Mouse (Mus musculus) intestine, embryonic 15.5 days (tissue): ENCODE measurements at regions not wholly inside any gene's neighbourhood (a gene's known extent, or its start where the extent isn't known, plus 50 kb on each side); places are given as distances from the start of the nearest gene placed in this dataset.

Experiments used
- ATAC-seq: fragments of 200-750 bp; cut with Nextera tagmentation; 2 replicates; pipeline ENCODE4 v1.8.0; 2017; ENCODE audit warnings: moderate TSS enrichment, moderate library complexity
- H3K27ac ChIP-seq: fragments of 300-500 bp; sonication (generic); 2 replicates; pipeline ENCODE4 v1.5.1; 2015; ENCODE audit warnings: mild to moderate bottlenecking, inconsistent platforms
- H3K27me3 ChIP-seq: fragments of 300-500 bp; sonication (generic); replicated peaks from 2 replicates; pipeline ENCODE4 v1.6.1; 2015; ENCODE audit warnings: inconsistent platforms
- H3K36me3 ChIP-seq: fragments of 300-500 bp; sonication (generic); 2 replicates; pipeline ENCODE4 v1.6.1; 2015; ENCODE audit warnings: inconsistent platforms
- H3K4me1 ChIP-seq: fragments of 300-500 bp; sonication (generic); replicated peaks from 2 replicates; pipeline ENCODE4 v1.6.1; 2015; ENCODE audit warnings: inconsistent platforms
- H3K4me2 ChIP-seq: fragments of 300-500 bp; sonication (generic); replicated peaks from 2 replicates; pipeline ENCODE4 v1.6.1; 2015; ENCODE audit warnings: mild to moderate bottlenecking, inconsistent platforms
- H3K4me3 ChIP-seq: fragments of 300-500 bp; sonication (generic); replicated peaks from 2 replicates; pipeline ENCODE4 v1.5.1; 2015; ENCODE audit warnings: inconsistent platforms
- H3K9ac ChIP-seq: fragments of 300-500 bp; sonication (generic); 2 replicates; pipeline ENCODE4 v1.6.1; 2015; ENCODE audit warnings: inconsistent platforms
- H3K9me3 ChIP-seq: fragments of 300-500 bp; sonication (generic); 2 replicates; pipeline ENCODE4 v1.6.1; 2016; ENCODE audit warnings: inconsistent platforms
- WGBS: fragments of 180-500 bp; shearing (Covaris S2); methylation state at CpG from one replicate; pipeline ENCODE4 v1.1.7; 2015; 5-methylcytosine and 5-hydroxymethylcytosine counted together

DNA sequence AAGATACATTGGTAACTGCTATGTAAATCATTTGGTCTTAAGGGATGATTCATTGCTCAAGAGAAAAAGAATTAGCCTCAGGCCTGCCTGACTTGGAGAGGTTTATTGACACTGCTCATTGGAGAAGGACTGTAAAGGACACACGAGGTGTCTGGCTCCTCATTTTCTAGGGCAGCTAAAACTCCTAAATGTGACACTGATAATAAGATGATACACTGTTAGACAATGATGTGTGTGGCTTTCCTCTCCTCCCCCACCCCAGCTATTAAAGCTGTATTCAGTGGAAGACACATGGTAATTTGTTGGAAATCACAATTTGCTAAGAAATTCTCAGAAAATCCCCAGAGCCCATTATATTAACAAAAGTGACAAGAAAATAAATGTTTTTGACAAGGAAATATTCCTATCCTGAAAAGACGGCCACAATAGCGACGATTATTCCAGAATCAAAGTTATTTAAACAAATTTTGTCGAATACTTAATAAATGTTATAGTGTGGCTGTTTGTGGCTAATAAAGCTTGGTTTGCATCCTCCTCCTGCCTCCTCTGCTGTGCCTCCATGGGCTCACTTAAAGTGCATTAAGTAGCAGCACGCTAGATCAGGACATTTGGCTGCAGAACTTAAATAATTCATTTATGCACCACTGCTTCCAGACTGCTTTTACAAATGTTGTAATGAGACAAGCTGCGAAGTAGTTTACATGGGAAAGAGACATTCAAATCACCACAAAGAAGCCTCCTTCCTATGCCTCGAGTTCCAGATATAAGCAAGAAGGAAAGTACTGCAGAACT, 360.0 kb upstream of the Etaa1 start:
- Histone ChIP-seq H3K4me2 (no peak overlapping the region), H3K4me1 (no peaks in the 10 kb centered on the region), H3K9me3 (no peaks in the 10 kb centered on the region), H3K27me3 (no peaks in the 10 kb centered on the region), H3K36me3 (no peaks in the 10 kb centered on the region), H3K4me3 (no peak overlapping the region), H3K27ac (no peak overlapping the region), H3K9ac (no peak overlapping the region)
- no peak for ATAC-seq
- 52% methylated on average over 8 of the region's 8 CpGs for WGBS

- 39% methylated on average over 2 of the region's 2 CpGs for WGBS
- ATAC-seq, result peak; percentile 59
- H3K27ac ChIP-seq, result 0 out of 2 replicates have a peak overlapping the region, but pooled peaks have one; percentile 48
These were observed 342.8 kb upstream of the Etaa1 start for GRCm38 (mm10) chr11:18296194-18297125.

GRCm38 (mm10) chr11:18278585-18279136, 325.0 kb upstream of the Etaa1 start:
- Histone ChIP-seq H3K4me2 (no peak overlapping the region), H3K4me3 (no peak overlapping the region), H3K27ac (no peak overlapping the region), H3K36me3 (no peaks in the 10 kb centered on the region), H3K9me3 (no peaks in the 10 kb centered on the region), H3K9ac (no peak overlapping the region), H3K27me3 (no peaks in the 10 kb centered on the region), H3K4me1 (no peaks in the 10 kb centered on the region)
- peak; percentile 84 for ATAC-seq
- 46% methylated on average over 2 of the region's 2 CpGs for WGBS

More at GRCm38 (mm10) chr11:18296194-18297125, 342.8 kb upstream of the Etaa1 start:
- Histone ChIP-seq H3K9me3 (no peaks in the 10 kb centered on the region), H3K27me3 (no peaks in the 10 kb centered on the region), H3K4me2 (no peak overlapping the region), H3K9ac (no peak overlapping the region), H3K4me1 (no peaks in the 10 kb centered on the region), H3K4me3 (no peak overlapping the region), H3K36me3 (no peaks in the 10 kb centered on the region)

DNA sequence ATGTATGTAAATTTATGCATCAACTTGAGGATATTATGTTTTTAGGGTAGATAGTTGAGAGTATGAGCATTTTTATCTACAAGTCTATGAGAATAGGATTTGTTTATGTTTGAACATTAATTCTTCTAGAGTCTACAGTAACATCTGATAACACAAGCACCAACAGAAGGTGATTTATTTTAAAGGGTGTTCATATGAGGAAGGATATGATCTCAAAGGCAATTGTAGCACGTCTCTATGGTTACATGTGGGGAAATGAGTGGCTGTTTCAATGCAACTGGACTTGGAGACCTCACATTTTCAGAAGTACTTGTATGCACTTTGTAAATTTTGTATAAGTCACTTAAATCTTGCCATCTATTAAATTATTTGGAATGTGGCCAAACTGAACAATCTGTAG, 318.7 kb upstream of the Etaa1 start:
- Histone ChIP-seq H3K27ac (no peak overlapping the region), H3K9me3 (no peaks in the 10 kb centered on the region)
- WGBS, result 54% methylated on average over 1 of the region's 1 CpGs

DNA sequence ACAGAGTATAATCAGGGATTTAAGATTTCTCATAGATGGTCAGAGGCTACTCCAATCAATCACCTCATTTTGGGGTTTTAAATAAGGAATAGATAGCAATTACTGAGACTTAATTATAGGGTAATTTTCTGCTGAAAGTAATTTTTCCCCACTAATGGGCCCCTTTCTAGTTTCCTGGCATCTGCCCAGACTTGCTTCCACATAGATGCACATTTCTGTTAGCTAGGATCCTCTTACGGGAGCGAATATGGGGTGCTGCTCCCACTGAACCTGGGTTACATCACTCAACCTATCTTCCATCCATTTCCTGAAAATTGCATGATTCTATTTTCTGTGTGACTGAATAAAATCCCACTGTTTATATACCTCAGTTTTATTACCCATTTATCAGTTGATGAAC, 312.5 kb upstream of the Etaa1 start:
- 91% methylated on average over 2 of the region's 2 CpGs for WGBS

More for the DNA sequence above, 318.7 kb upstream of the Etaa1 start:
- ATAC-seq, result no peak
- H3K27me3 ChIP-seq, result no peaks in the 10 kb centered on the region
- H3K4me3 ChIP-seq, result no peak overlapping the region
- H3K36me3 ChIP-seq, result no peaks in the 10 kb centered on the region
- H3K4me1 ChIP-seq, result no peaks in the 10 kb centered on the region
- no peak overlapping the region for H3K4me2 ChIP-seq
- no peak overlapping the region for H3K9ac ChIP-seq

GRCm38 (mm10) chr11:18262901-18263300, 309.2 kb upstream of the Etaa1 start:
- no peaks in the 10 kb centered on the region for H3K27me3 ChIP-seq
- H3K36me3 ChIP-seq, result no peaks in the 10 kb centered on the region
- WGBS, result 38% methylated on average over 1 of the region's 1 CpGs
- H3K4me2 ChIP-seq, result no peak overlapping the region
- H3K27ac ChIP-seq, result no peak overlapping the region
- H3K9ac ChIP-seq, result no peak overlapping the region
- H3K4me1 ChIP-seq, result no peaks in the 10 kb centered on the region
- no peak overlapping the region for H3K4me3 ChIP-seq
- ATAC-seq, result no peak
- no peaks in the 10 kb centered on the region for H3K9me3 ChIP-seq

More for the DNA sequence above, 312.5 kb upstream of the Etaa1 start:
- H3K9ac ChIP-seq, result no peak overlapping the region
- H3K4me1 ChIP-seq, result no peaks in the 10 kb centered on the region
- no peaks in the 10 kb centered on the region for H3K27me3 ChIP-seq
- no peak overlapping the region for H3K4me3 ChIP-seq
- no peaks in the 10 kb centered on the region for H3K9me3 ChIP-seq
- ATAC-seq, result no peak
- no peak overlapping the region for H3K27ac ChIP-seq
- H3K4me2 ChIP-seq, result no peak overlapping the region
- H3K36me3 ChIP-seq, result no peaks in the 10 kb centered on the region

- Histone ChIP-seq H3K27ac (no peak overlapping the region), H3K4me3 (no peak overlapping the region), H3K4me2 (no peak overlapping the region), H3K9ac (no peak overlapping the region), H3K36me3 (no peaks in the 10 kb centered on the region), H3K4me1 (no peaks in the 10 kb centered on the region), H3K27me3 (no peaks in the 10 kb centered on the region), H3K9me3 (no peaks in the 10 kb centered on the region)
- no peak for ATAC-seq
- 41% methylated on average over 4 of the region's 4 CpGs for WGBS
These were observed 295.6 kb upstream of the Etaa1 start for GRCm38 (mm10) chr11:18249236-18249635.

DNA sequence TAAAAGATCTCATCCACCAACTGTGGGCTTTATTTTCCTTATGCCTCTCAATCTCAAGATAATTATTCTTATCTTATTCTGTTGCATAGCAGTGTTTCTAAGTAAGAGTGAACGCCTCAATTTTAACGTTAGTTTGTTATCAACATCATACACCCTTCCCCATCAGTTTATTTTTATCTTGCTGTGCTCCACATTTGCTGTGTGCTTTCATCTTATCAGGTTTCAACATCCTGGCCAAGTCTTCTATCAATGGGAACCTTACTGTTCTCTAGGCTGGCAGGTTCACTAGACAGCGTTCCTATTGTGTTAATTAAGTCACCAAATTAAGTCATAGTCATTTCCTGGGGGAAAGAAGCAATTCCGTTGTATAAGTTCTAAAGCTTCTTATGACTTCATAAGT, 263.1 kb upstream of the Etaa1 start:
- Histone ChIP-seq H3K4me3 (no peak overlapping the region), H3K27me3 (no peaks in the 10 kb centered on the region), H3K27ac (no peak overlapping the region), H3K4me2 (no peak overlapping the region), H3K36me3 (no peaks in the 10 kb centered on the region), H3K9me3 (no peaks in the 10 kb centered on the region), H3K9ac (no peak overlapping the region), H3K4me1 (no peaks in the 10 kb centered on the region)
- WGBS, result 69% methylated on average over 4 of the region's 4 CpGs
- no peak for ATAC-seq

DNA sequence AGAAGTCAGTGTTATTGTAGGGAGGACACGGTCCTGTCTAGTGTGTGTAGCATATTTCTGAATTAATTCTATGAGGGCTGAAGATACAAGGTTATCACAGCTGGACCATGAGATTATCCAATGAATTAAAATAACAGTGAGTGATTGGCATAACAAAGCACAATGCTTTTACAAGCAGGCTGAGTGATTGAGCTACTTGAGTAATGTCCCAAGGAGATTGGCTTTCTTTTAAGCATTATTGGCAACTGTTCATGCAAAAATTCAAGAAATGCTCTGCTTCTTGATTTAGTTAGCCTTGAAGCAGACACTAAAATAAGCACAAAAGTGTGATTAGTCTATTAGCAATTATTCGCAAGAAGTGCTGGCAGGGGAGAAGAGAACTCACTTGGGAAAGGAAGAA, 219.4 kb upstream of the Etaa1 start:
- no peak for ATAC-seq
- H3K4me3 ChIP-seq, result no peak overlapping the region
- no peaks in the 10 kb centered on the region for H3K36me3 ChIP-seq
- H3K27ac ChIP-seq, result no peak overlapping the region
- WGBS, result 85% methylated on average over 2 of the region's 2 CpGs
- H3K27me3 ChIP-seq, result no peaks in the 10 kb centered on the region
- H3K9ac ChIP-seq, result no peak overlapping the region
- no peaks in the 10 kb centered on the region for H3K4me1 ChIP-seq
- no peak overlapping the region for H3K4me2 ChIP-seq
- no peaks in the 10 kb centered on the region for H3K9me3 ChIP-seq

- H3K9me3 ChIP-seq, result no peaks in the 10 kb centered on the region
- no peaks in the 10 kb centered on the region for H3K27me3 ChIP-seq
- H3K4me3 ChIP-seq, result no peak overlapping the region
- H3K4me2 ChIP-seq, result no peak overlapping the region
- no peak for ATAC-seq
- H3K9ac ChIP-seq, result no peak overlapping the region
- WGBS, result 84% methylated on average over 2 of the region's 2 CpGs
- H3K4me1 ChIP-seq, result no peaks in the 10 kb centered on the region
- H3K36me3 ChIP-seq, result no peaks in the 10 kb centered on the region
- no peak overlapping the region for H3K27ac ChIP-seq
These were observed 217.6 kb upstream of the Etaa1 start for GRCm38 (mm10) chr11:18171207-18171776.

GRCm38 (mm10) chr11:18165609-18166347, 212.1 kb upstream of the Etaa1 start:
- Histone ChIP-seq H3K27ac (no peak overlapping the region), H3K4me1 (no peaks in the 10 kb centered on the region), H3K36me3 (no peaks in the 10 kb centered on the region), H3K9ac (no peak overlapping the region), H3K4me2 (no peak overlapping the region), H3K27me3 (no peaks in the 10 kb centered on the region), H3K4me3 (no peak overlapping the region), H3K9me3 (no peaks in the 10 kb centered on the region)
- 73% methylated on average over 4 of the region's 4 CpGs for WGBS
- no peak for ATAC-seq
